Mouse (Mus musculus) forebrain, embryonic 14.5 days (tissue): ENCODE results near the gene Scaf4. TPM values are rescaled to one million over a fixed set of nuclear protein-coding genes. Genes with fewer than 3 reads are reported as not detected.
"Not testable (repeated sequence)": the region's sequence is repeated elsewhere in the genome, so short reads cannot be mapped to it uniquely, and the experiment has no call there.

Experiments
- ATAC-seq: fragments of 200-750 bp; cut with Nextera tagmentation; 2 replicates; pipeline ENCODE4 v1.8.0; 2017; ENCODE audit warnings: mild to moderate bottlenecking, moderate library complexity
- DNase-seq: peaks from one replicate; pipeline ENCODE4 v3.0.0-alpha.2; 2015; ENCODE audit warnings: low spot score
- H3K27ac ChIP-seq: fragments of 300-500 bp; sonication (generic); 2 replicates; pipeline ENCODE4 v1.5.1; 2014; ENCODE audit warnings: low read depth, mild to moderate bottlenecking, control low read depth, low read length, moderate library complexity
- H3K27me3 ChIP-seq: fragments of 300-500 bp; sonication (generic); replicated peaks from 2 replicates; pipeline ENCODE4 v1.6.1; 2014; ENCODE audit warnings: low read length, control low read depth, mixed read lengths; ENCODE audit not compliant: control insufficient read depth, insufficient read depth
- H3K36me3 ChIP-seq: fragments of 300-500 bp; sonication (generic); 2 replicates; pipeline ENCODE4 v1.6.1; 2014; ENCODE audit warnings: low read length, control low read depth; ENCODE audit not compliant: control insufficient read depth, insufficient read depth
- H3K4me1 ChIP-seq: fragments of 300-500 bp; sonication (generic); 2 replicates; pipeline ENCODE4 v1.6.1; 2014; ENCODE audit warnings: antibody characterized with exemption, low read length, control low read depth; ENCODE audit not compliant: control insufficient read depth, insufficient read depth
- H3K4me2 ChIP-seq: fragments of 300-500 bp; sonication (generic); 2 replicates; pipeline ENCODE4 v1.6.1; 2014; ENCODE audit warnings: mild to moderate bottlenecking, control low read depth, low read length
- H3K4me3 ChIP-seq: fragments of 300-500 bp; sonication (generic); 2 replicates; pipeline ENCODE4 v1.5.1; 2014; ENCODE audit warnings: low read depth, low read length, control low read depth
- H3K9ac ChIP-seq: fragments of 300-500 bp; sonication (generic); 2 replicates; pipeline ENCODE4 v1.6.1; 2014; ENCODE audit warnings: mild to moderate bottlenecking, low read length, control low read depth, moderate library complexity
- H3K9me3 ChIP-seq: fragments of 300-500 bp; sonication (generic); replicated peaks from 2 replicates; pipeline ENCODE4 v1.6.1; 2016; ENCODE audit warnings: low read length, control low read depth, mixed read lengths; ENCODE audit not compliant: control insufficient read depth
- WGBS: fragments of 180-500 bp; shearing (Covaris S2); extraction: QIAGEN DNeasy Blood & Tissue Kit; methylation state at CpG from one replicate; pipeline ENCODE4 v1.1.7; 2014; 5-methylcytosine and 5-hydroxymethylcytosine counted together
- polyA plus RNA-seq: library from polyadenylated mRNA; unstranded; fragments of >200 nt; fragmentation: Nextera tagmentation; extraction: Ambion mirVana; gene quantifications from 2 replicates; pipeline ENCODE4 v1.2.1, GENCODE M21; 2014

The Scaf4 gene
- polyA plus RNA-seq, 1 experiment from 2014 or later, result 13.1 TPM

DNA sequence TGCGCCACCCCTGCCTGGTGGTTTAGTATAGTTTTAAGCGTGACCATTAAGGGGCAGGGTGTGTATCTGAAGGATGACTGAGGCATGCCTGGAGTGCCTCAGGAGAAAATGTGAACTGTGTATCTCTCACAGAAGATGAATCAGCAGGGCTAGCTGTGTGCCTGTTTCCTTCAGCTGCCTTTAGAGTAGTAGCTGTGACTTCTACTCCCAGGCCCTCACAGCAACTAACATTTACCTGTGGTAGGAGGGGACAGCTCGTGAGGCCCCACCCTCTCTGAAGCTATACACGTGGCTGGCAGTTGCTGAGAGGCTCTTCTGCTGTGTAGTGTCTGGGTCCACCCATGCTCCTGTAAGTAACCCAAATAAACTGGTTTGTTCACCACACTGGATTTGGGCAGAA, 66.4 kb downstream of the Scaf4 start:
- ATAC-seq (no peak), DNase-seq (no peak)
- no peak overlapping the region for H3K27ac ChIP-seq
- no peak overlapping the region for H3K4me3 ChIP-seq
- no peaks in the 10 kb centered on the region for H3K9me3 ChIP-seq
- no peak overlapping the region for H3K9ac ChIP-seq
- H3K4me2 ChIP-seq, result no peak overlapping the region
- no peaks in the 10 kb centered on the region for H3K36me3 ChIP-seq
- H3K27me3 ChIP-seq, result no peaks in the 10 kb centered on the region
- H3K4me1 ChIP-seq, result peaks cover 15% of the 10 kb centered on the region
- WGBS, result 64% methylated on average over 4 of the region's 4 CpGs

DNA sequence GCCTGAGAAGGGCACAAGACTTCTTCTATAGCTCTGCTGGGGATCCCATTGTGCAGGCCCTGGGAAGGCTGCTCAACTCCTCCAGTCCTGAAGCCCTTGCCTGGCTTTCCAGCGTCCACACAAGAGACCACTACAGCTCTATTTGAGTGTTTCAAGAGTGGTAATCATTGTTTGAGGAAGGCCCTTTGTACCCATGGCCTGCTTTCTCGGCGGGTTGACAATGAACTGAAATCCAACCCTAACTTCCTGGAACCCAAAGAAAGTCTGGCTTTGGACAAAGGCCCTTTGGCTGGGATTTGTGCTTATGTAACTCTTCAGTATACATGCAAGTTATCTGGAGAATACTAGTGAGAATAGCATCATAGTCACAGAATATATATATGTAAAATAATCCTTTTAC, 66.9 kb downstream of the Scaf4 start:
- no peak overlapping the region for H3K4me2 ChIP-seq
- no peak overlapping the region for H3K9ac ChIP-seq
- no peaks in the 10 kb centered on the region for H3K27me3 ChIP-seq
- 10% methylated on average over 3 of the region's 3 CpGs for WGBS
- no peaks in the 10 kb centered on the region for H3K9me3 ChIP-seq
- ATAC-seq (no peak), DNase-seq (no peak)
- no peak overlapping the region for H3K4me3 ChIP-seq
- H3K36me3 ChIP-seq, result no peaks in the 10 kb centered on the region
- H3K4me1 ChIP-seq, result peaks cover 9% of the 10 kb centered on the region
- no peak overlapping the region for H3K27ac ChIP-seq

DNA sequence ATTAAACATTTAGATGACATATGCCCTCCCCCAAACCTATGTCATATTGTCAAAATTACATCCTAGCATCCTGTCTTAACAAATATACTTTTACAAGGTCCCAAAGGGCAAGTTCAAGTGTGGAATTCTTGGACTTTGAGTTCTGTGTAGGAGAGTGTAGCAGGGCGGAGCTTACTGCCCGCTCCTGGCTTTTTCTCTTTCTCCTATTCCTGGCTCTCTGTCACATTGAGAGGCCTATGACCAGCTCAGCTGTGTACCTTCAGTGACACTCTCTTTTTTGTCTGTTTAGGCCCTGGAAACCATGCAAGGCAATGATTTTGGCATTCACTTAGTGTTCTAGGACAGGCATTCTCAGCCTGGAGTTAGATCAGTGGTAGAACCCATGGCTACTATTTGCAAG, 67.9 kb downstream of the Scaf4 start:
- Histone ChIP-seq H3K4me2 (no peak overlapping the region), H3K4me1 (peaks cover under 1% of the 10 kb centered on the region; the same call in 1 of the 2 replicates), H3K27ac (no peak overlapping the region), H3K4me3 (no peak overlapping the region), H3K27me3 (no peaks in the 10 kb centered on the region), H3K9ac (no peak overlapping the region), H3K9me3 (no peaks in the 10 kb centered on the region), H3K36me3 (no peaks in the 10 kb centered on the region)
- ATAC-seq (no peak), DNase-seq (no peak)
- 85% methylated on average over 2 of the region's 2 CpGs for WGBS

DNA sequence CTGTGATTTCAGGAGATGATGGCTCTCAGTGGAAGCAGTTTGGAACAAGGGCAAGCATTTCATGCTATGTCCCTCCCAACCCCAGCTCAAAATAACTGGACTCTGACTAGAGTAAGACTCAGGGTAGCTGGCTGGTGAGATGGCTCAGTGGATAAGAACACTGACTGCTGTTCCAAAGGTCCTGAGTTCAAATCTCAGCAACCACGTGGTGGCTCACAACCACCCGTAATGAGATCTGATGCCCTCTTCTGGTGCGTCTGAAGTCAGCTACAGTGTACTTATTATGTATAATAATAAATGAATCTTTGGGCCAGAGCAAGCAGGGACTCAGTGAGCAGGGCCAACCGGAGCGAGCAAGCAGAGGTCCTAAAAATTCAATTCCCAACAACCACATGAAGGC, 68.4 kb downstream of the Scaf4 start:
- H3K36me3 ChIP-seq, H3K4me3 ChIP-seq, H3K27me3 ChIP-seq, H3K27ac ChIP-seq, ATAC-seq, H3K9me3 ChIP-seq, DNase-seq, H3K4me2 ChIP-seq, H3K4me1 ChIP-seq, H3K9ac ChIP-seq: not testable (repeated sequence)
- WGBS, result 92% methylated on average over 5 of the region's 5 CpGs

DNA sequence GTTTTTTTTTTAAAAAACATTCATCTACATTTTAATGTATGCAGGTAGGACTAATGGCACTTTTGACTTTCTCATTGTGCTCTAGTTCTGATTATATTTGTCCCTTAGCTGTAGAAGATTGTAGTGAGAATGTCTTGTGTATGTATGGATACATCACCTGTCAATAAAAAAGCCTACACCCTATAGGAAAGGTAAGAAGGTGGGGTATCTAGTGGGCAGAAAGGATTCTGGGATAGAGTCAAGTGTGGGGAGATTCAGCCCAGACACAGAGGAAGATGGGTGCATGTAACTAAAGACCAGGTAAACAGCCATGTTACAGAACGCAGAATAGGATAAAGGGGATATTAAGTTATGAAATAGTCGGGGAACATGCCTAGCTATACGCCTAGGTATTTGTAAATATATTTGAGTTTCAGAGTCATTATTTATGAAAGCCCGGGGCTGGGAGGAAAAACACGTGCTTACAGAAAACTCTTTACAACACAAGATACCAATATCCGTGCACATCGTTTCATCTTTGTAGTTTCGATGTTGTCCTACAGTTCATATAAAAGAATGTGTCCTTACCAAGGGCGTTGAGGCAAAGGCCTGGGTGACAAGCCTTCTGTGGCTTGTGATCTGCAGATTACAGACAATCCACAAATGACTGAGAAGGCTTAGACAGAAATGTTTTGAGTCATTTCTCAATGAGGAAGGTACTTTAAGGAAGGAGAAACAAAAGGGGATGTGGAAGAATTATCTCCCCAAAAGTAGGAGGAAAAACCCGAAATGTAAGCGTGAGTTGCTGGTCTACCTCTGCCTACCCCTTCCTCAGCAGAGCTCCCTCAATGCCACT, 69.4 kb downstream of the Scaf4 start:
- H3K9me3 ChIP-seq, result no peaks in the 10 kb centered on the region
- H3K4me2 ChIP-seq, result no peak overlapping the region
- no peak overlapping the region for H3K27ac ChIP-seq
- ATAC-seq, result no peak
- DNase-seq, result no peak
- no peaks in the 10 kb centered on the region for H3K36me3 ChIP-seq
- H3K4me1 ChIP-seq, result no peaks in the 10 kb centered on the region
- H3K27me3 ChIP-seq, result no peaks in the 10 kb centered on the region
- H3K9ac ChIP-seq, result no peak overlapping the region
- 91% methylated on average over 11 of the region's 11 CpGs for WGBS
- H3K4me3 ChIP-seq, result no peak overlapping the region

DNA sequence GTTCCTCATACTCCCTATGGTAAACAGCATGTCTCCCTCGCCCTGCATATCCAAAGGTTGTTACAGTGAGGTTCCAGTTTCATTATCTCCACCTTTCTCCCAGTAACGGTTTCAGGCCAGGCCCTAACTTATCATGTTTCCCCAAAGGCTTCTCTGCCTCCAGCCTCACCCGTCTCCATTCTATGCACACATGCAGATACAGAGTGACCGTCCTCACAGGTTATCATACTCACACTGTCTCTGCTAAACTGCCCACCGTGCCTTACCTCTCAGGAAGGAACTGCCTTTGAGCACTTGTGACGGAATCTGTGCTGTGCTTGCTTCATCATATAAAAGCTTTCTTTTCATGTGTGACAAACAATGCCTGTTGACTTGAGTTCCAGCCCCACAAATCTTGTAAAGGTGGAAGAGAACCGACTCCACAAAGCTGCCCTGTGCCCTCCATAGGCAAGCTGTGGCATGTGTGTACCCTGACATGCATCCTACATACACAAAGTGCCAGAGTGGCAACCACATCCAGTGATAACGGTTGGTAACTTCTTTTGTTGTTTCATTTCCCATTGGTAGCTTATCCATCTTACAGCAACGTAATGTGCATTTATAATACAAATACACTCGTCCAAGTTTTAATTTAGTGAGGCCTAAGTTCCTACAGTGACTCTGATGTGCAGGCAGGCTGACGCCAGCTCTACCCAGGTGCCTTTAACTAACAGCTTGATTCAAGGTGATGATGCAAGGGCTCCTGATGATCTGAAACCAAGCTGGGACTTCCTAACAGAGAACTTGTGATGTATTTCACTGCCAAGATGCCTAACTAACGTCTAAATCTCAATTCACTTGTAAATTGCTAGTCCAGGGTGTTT, 70.6 kb downstream of the Scaf4 start:
- H3K36me3 ChIP-seq, result no peaks in the 10 kb centered on the region
- no peaks in the 10 kb centered on the region for H3K9me3 ChIP-seq
- DNase-seq (no peak), ATAC-seq (no peak)
- H3K9ac ChIP-seq, result no peak overlapping the region
- WGBS, result 81% methylated on average over 12 of the region's 12 CpGs
- no peaks in the 10 kb centered on the region for H3K27me3 ChIP-seq
- H3K27ac ChIP-seq, result no peak overlapping the region
- no peaks in the 10 kb centered on the region for H3K4me1 ChIP-seq
- H3K4me3 ChIP-seq, result no peak overlapping the region
- H3K4me2 ChIP-seq, result no peak overlapping the region

DNA sequence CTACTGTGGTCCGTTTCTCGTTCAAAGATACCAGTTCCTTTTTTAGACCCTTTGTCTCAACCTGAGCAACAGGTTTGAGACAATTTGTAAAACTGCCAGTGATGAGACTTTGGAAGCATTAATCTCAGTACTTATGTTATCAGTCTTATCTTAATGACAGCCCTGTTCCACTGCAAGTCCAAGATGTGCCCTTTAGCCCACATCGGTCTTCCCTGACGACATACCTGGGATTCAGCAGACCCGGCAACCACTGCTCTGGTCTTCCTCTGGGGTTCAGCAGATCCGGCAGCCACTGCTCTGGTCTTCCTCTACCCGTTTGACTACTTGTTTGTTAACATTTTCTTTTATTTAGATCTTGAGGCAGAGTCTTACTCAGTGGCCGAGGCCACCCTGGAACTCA, 72.5 kb downstream of the Scaf4 start:
- Histone ChIP-seq H3K9me3 (no peaks in the 10 kb centered on the region), H3K4me3 (no peak overlapping the region), H3K4me2 (no peak overlapping the region), H3K27ac (no peak overlapping the region), H3K36me3 (no peaks in the 10 kb centered on the region), H3K9ac (no peak overlapping the region), H3K27me3 (no peaks in the 10 kb centered on the region), H3K4me1 (no peaks in the 10 kb centered on the region)
- DNase-seq, result no peak
- 88% methylated on average over 8 of the region's 8 CpGs for WGBS
- no peak for ATAC-seq

DNA sequence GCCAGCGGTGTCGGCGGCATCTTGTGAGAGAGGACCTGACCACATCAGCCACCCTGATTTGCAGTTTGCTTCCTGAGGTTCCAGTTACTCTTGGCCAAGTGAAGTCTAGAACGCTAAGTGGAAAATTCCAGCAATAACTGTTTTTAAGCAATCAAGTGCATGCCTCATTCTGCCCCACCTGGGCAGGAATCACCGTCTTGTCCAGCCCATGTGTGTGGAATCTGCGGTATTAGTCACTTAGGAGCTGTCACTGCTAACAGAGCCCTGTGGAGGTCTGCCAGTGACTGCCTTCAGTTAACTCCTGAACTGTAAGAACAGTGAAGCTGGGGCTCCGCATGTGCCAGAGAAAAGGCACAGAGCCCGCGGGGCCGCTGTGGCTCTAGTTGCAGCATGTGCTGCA, 73.6 kb downstream of the Scaf4 start:
- 92% methylated on average over 10 of the region's 10 CpGs for WGBS
- H3K4me1 ChIP-seq, result no peaks in the 10 kb centered on the region
- no peak overlapping the region for H3K9ac ChIP-seq
- no peaks in the 10 kb centered on the region for H3K9me3 ChIP-seq
- no peak overlapping the region for H3K27ac ChIP-seq
- DNase-seq (no peak), ATAC-seq (no peak)
- H3K4me2 ChIP-seq, result no peak overlapping the region
- no peaks in the 10 kb centered on the region for H3K36me3 ChIP-seq
- H3K4me3 ChIP-seq, result no peak overlapping the region
- no peaks in the 10 kb centered on the region for H3K27me3 ChIP-seq

DNA sequence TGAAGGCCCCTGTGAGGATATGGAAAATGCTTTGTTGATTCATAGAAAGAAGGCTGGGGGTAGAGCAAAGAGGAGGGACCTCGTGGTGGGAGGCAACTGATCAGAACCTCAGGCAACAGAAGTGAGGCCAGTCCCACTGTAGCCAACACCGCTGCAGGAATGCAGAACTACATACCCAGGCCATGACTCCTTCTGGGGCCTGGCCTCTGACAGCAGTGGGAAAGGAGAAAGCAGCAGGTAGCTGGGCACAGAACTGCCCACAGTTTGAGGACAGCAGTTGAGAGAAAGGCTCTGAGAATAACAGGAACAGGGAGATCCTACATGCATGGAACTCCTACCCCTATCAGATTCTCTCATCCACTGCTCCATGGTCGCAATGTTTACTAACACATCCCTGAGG, 75.3 kb downstream of the Scaf4 start:
- no peak overlapping the region for H3K4me2 ChIP-seq
- no peak overlapping the region for H3K27ac ChIP-seq
- H3K9ac ChIP-seq, result no peak overlapping the region
- no peaks in the 10 kb centered on the region for H3K36me3 ChIP-seq
- no peaks in the 10 kb centered on the region for H3K27me3 ChIP-seq
- 73% methylated on average over 3 of the region's 3 CpGs for WGBS
- no peaks in the 10 kb centered on the region for H3K9me3 ChIP-seq
- H3K4me3 ChIP-seq, result no peak overlapping the region
- DNase-seq, result no peak
- no peaks in the 10 kb centered on the region for H3K4me1 ChIP-seq
- ATAC-seq, result no peak
